Mouse (Mus musculus) liver, postnatal 0 days (tissue): Measurements from ENCODE around the gene Gria1.

Source experiments
- CTCF ChIP-seq: sonication (generic); IDR thresholded peaks from 2 replicates; pipeline ENCODE4 v1.5.1; 2016; ENCODE audit warnings: antibody characterized with exemption, low read depth
- EP300 ChIP-seq: IDR thresholded peaks from 2 replicates; pipeline ENCODE4 v1.6.1; 2016; ENCODE audit warnings: antibody characterized with exemption, low read depth, mild to moderate bottlenecking

GRCm38 (mm10) chr11:57127066-57127465 is 115.9 kb downstream of the Gria1 start:
- TF ChIP-seq CTCF (no peak), EP300 (no peak)
